Mouse (Mus musculus) MEL (cell line): ENCODE measurements around the gene 1600014C10Rik. TPM values are rescaled to one million over a fixed set of nuclear protein-coding genes. Genes with fewer than 3 reads are reported as not detected.

Experiments used
- DNase-seq: peaks from one replicate; pipeline ENCODE4 v3.0.0; 2011; ENCODE audit warnings: low read depth, low spot score
- H3K27ac ChIP-seq: 2 replicates; pipeline ENCODE4 v1.5.1; 2012; ENCODE audit warnings: low read depth, mild to moderate bottlenecking, control low read depth, low read length, moderate library complexity; ENCODE audit not compliant: control insufficient read depth
- H3K27me3 ChIP-seq, 2 experiments: fragments of 150-350 bp in 1 of 2; sonication (generic) in 1 of 2; 2 replicates each; pipeline ENCODE4 v1.6.1; 2012; ENCODE audit warnings: low read length in 2 of 2, mild to moderate bottlenecking in 2 of 2, improper control_type of control experiment in 1 of 2, moderate library complexity in 1 of 2; ENCODE audit not compliant: insufficient read depth in 2 of 2, control insufficient read depth in 1 of 2
- H3K36me3 ChIP-seq, 2 experiments: 2 replicates each; pipeline ENCODE4 v1.6.1; 2012 to 2014; ENCODE audit warnings: low read length in 2 of 2, improper control_type of control experiment in 1 of 2, inconsistent platforms in 1 of 2, mild to moderate bottlenecking in 1 of 2; ENCODE audit not compliant: insufficient read depth in 2 of 2, control insufficient read depth in 1 of 2
- H3K4me1 ChIP-seq, 2 experiments: fragments of 150-350 bp in 1 of 2; sonication (generic) in 1 of 2; 2 replicates each; pipeline ENCODE4 v1.6.1; 2012; ENCODE audit warnings: low read length in 2 of 2, improper control_type of control experiment in 1 of 2, mild to moderate bottlenecking in 1 of 2; ENCODE audit not compliant: insufficient read depth in 2 of 2, control insufficient read depth in 1 of 2
- H3K4me3 ChIP-seq, 2 experiments: fragments of 150-350 bp in 1 of 2; sonication (generic) in 1 of 2; 2 replicates each; pipeline ENCODE4 v1.5.1; 2012; ENCODE audit warnings: low read depth in 2 of 2, low read length in 2 of 2, mild to moderate bottlenecking in 2 of 2, moderate library complexity in 2 of 2, control low read depth in 1 of 2, improper control_type of control experiment in 1 of 2; ENCODE audit not compliant: control insufficient read depth in 1 of 2, insufficient read depth in 1 of 2
- H3K79me2 ChIP-seq: 2 replicates; pipeline ENCODE4 v1.6.1; 2012; ENCODE audit warnings: mild to moderate bottlenecking, low read length, moderate library complexity; ENCODE audit not compliant: control insufficient read depth, poor library complexity, insufficient read depth
- H3K9ac ChIP-seq: 2 replicates; pipeline ENCODE4 v1.6.1; 2012; ENCODE audit warnings: low read depth, mild to moderate bottlenecking, control low read depth, low read length, moderate library complexity; ENCODE audit not compliant: control insufficient read depth, poor library complexity, severe bottlenecking
- H3K9me3 ChIP-seq: fragments of 150-350 bp; sonication (generic); replicated peaks from 2 replicates; pipeline ENCODE4 v1.6.1; 2012; ENCODE audit warnings: mild to moderate bottlenecking, low read length, improper control_type of control experiment, moderate library complexity; ENCODE audit not compliant: insufficient read depth
- CTCF ChIP-seq, 3 experiments: IDR thresholded peaks in 2 of 3; conservative IDR thresholded peaks in 1 of 3; 2 replicates each; pipeline ENCODE4 v1.5.1; 2011 to 2012; ENCODE audit warnings: low read length in 3 of 3, low read depth in 2 of 3, mild to moderate bottlenecking in 2 of 3, improper control_type of control experiment in 1 of 3, inconsistent platforms in 1 of 3, mixed read lengths in 1 of 3, moderate library complexity in 1 of 3; ENCODE audit not compliant: control insufficient read depth in 1 of 3, insufficient read depth in 1 of 3, poor library complexity in 1 of 3, severe bottlenecking in 1 of 3
- ETS1 ChIP-seq: IDR thresholded peaks from 2 replicates; pipeline ENCODE4 v1.6.1; 2012; ENCODE audit warnings: low read depth, mild to moderate bottlenecking, inconsistent platforms, low read length, improper control_type of control experiment, moderate library complexity
- GATA1 ChIP-seq: IDR thresholded peaks from 2 replicates; pipeline ENCODE4 v1.6.1; 2011; ENCODE audit warnings: low read depth, low read length, improper control_type of control experiment
- JUND ChIP-seq: IDR thresholded peaks from 2 replicates; pipeline ENCODE4 v1.6.1; 2011; ENCODE audit warnings: low read depth, mild to moderate bottlenecking, improper control_type of control experiment, low read length
- MAX ChIP-seq: IDR thresholded peaks from 2 replicates; pipeline ENCODE4 v1.6.1; 2011; ENCODE audit warnings: low read length, improper control_type of control experiment
- MAZ ChIP-seq: IDR thresholded peaks from 2 replicates; pipeline ENCODE4 v1.6.1; 2012; ENCODE audit warnings: low read depth, mild to moderate bottlenecking, inconsistent platforms, low read length, improper control_type of control experiment
- MXI1 ChIP-seq: IDR thresholded peaks from 2 replicates; pipeline ENCODE4 v1.6.1; 2011; ENCODE audit warnings: mild to moderate bottlenecking, low read depth, low read length, improper control_type of control experiment
- MYC ChIP-seq: IDR thresholded peaks from 2 replicates; pipeline ENCODE4 v1.6.1; 2011; ENCODE audit warnings: low read depth, mild to moderate bottlenecking, low read length, improper control_type of control experiment, moderate library complexity
- TBP ChIP-seq: IDR thresholded peaks from 2 replicates; pipeline ENCODE4 v1.8.0; 2011; ENCODE audit warnings: low read depth, low read length, improper control_type of control experiment
- TCF12 ChIP-seq: IDR thresholded peaks from 2 replicates; pipeline ENCODE4 v1.6.1; 2014; ENCODE audit warnings: low read depth, mild to moderate bottlenecking, inconsistent platforms, low read length, improper control_type of control experiment, moderate library complexity
- USF1 ChIP-seq: IDR thresholded peaks from 2 replicates; pipeline ENCODE4 v1.6.1; 2014; ENCODE audit warnings: low read depth, mild to moderate bottlenecking, inconsistent platforms, low read length, improper control_type of control experiment, moderate library complexity
- USF2 ChIP-seq, 2 experiments: IDR thresholded peaks; 2 replicates each; pipeline ENCODE4 v1.6.1; 2011 to 2012; ENCODE audit warnings: improper control_type of control experiment in 2 of 2, low read length in 2 of 2, borderline replicate concordance in 1 of 2, inconsistent platforms in 1 of 2, low read depth in 1 of 2, mild to moderate bottlenecking in 1 of 2; ENCODE audit not compliant: insufficient read depth in 1 of 2
- polyA plus RNA-seq, 2 experiments: library from polyadenylated mRNA; stranded (reverse) in 1 of 2; unstranded in 1 of 2; fragments of >175 nt in 1 of 2; fragments of >200 nt in 1 of 2; gene quantifications; 2 replicates each; pipeline versions ENCODE4 v1.2.1 to v1.2.4; 2012; ENCODE audit warnings: low replicate concordance in 2 of 2, low read depth in 1 of 2; ENCODE audit not compliant: insufficient read length in 2 of 2, insufficient read depth in 1 of 2, missing spikeins in 1 of 2
- total RNA-seq: library from RNA; depleted of rRNA; stranded (reverse); fragments of 300-350 nt; gene quantifications from 2 replicates; pipeline ENCODE4 v1.2.3, GENCODE M21; 2012

Gene 1600014C10Rik
- total and polyA plus RNA-seq, 3 experiments = 10.2 to 14.7 TPM; not detected in 1

DNA sequence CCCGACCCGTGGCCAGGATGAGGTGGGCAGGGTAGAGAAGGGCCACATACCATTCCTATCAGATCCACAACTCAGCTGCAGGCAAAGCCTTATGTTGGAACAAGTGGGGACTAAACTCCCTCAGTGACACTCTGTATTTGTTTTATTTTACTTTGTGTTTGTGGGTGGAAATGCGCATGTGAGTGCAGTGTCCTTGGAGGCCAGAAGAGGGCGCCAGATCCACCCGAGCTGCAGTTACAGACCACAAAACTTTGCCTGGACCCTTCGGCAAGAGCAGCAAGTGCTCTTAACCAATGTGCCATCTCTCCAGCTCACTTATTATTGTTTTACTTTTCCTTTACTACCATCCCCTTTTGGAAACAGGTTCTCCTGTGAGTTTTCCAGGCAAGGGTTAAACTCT lies 35.5 kb upstream of the 1600014C10Rik start:
- H3K9me3 ChIP-seq = no peaks in the 10 kb centered on the region
- no peak overlapping the region for H3K27ac ChIP-seq
- no peaks in the 10 kb centered on the region for H3K79me2 ChIP-seq
- no peaks in the 10 kb centered on the region; a peak in 2 of 4 replicates for H3K27me3 ChIP-seq
- no peaks in the 10 kb centered on the region for H3K36me3 ChIP-seq
- no peak overlapping the region for H3K9ac ChIP-seq
- TF ChIP-seq USF1 (no peak), CTCF (IDR thresholded peaks at IDR 0.05 in 2 of 3, conservative IDR thresholded peaks at IDR 0.05 in 1 of 3; ENCODE audit: control insufficient read depth in 1 of 3, insufficient read depth in 1 of 3, low read depth in 2 of 3, low read length in 3 of 3, poor library complexity in 1 of 3, severe bottlenecking in 1 of 3) (peak; percentile 21 to 39 (median 32); a peak in 4 of 6 replicates)
- H3K4me3 ChIP-seq = no peak overlapping the region
- no peaks in the 10 kb centered on the region for H3K4me1 ChIP-seq
- DNase-seq = no peak

DNA sequence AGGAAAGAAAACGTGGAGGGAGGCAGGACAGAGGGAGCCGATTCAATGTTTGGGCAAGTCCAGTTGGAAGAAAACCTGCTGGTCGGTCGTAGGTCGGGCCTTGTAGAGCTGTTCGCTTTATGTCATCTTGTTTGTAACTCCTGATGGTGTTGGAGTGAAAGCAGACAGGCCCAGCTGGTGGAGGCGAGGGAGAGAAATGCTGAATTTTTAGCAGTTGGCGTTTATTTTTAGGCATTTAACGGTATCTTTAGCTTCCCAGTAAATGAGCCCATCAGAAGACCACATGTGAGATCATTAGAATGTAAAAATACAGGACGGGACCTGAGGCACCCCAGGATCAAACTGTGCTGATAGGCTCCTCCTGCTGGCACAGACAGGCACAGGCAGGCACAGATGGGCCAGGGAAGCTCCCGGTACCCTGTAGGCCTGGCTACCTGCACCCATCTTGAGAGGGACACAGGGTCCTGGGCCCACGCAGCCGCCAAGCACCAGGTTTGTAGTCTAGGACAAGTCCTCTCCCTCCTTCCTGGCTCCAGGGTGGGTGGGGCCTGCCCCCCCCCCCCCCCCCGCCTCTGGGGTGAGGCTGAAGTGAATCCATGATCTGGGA lies 31.2 kb upstream of the 1600014C10Rik start:
- H3K36me3 ChIP-seq = peaks cover 0 to 7% of the 10 kb centered on the region in 2 experiments; a peak in 2 of 4 replicates
- DNase-seq = no peak
- TF ChIP-seq MXI1 = no peak
- no peak for TF ChIP-seq ETS1
- TF ChIP-seq TBP = no peak

DNA sequence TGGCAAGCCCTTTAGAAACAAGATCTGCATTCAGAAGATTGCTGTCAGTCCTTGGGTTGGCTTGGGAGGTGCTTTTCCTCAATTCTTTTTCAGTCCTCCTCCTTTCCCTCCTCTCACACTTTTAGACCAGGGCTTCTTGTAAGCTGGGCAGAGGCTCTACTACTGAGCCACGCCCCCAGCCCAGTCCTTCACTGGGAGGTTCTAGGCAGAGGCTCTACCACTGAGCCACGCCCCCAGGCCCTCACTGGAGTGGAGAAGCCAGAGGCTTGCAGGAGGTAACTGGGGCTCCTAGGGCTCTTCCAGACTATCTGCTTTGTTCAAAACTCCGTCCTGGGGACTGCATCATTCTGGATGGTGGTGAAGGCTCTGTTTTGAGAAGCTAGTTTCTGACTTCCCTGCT lies 30.4 kb upstream of the 1600014C10Rik start:
- Histone ChIP-seq H3K4me1 (peaks cover 0 to 7% of the 10 kb centered on the region in 2 experiments; a peak in 2 of 4 replicates), H3K79me2 (no peaks in the 10 kb centered on the region), H3K4me3 (no peak overlapping the region), H3K9ac (no peak overlapping the region), H3K36me3 (peaks cover 0 to 7% of the 10 kb centered on the region in 2 experiments; a peak in 2 of 4 replicates), H3K27ac (no peak overlapping the region), H3K9me3 (no peaks in the 10 kb centered on the region), H3K27me3 (no peaks in the 10 kb centered on the region; a peak in 1 of 4 replicates)
- peak; percentile 11 for DNase-seq
- TF ChIP-seq MYC (no peak), GATA1 (no peak), CTCF (IDR thresholded peaks at IDR 0.05 in 2 of 3, conservative IDR thresholded peaks at IDR 0.05 in 1 of 3; ENCODE audit: control insufficient read depth in 1 of 3, insufficient read depth in 1 of 3, low read depth in 2 of 3, low read length in 3 of 3, poor library complexity in 1 of 3, severe bottlenecking in 1 of 3) (no peak), JUND (no peak), USF2 (IDR thresholded peaks at IDR 0.05; ENCODE audit: borderline replicate concordance in 1 of 2, insufficient read depth in 1 of 2, low read depth in 1 of 2, low read length in 2 of 2) (no peak), MAZ (no peak), TCF12 (no peak), MAX (no peak)

More for the DNA sequence above, 31.2 kb upstream of the 1600014C10Rik start:
- H3K4me1 ChIP-seq = peaks cover 0 to 7% of the 10 kb centered on the region in 2 experiments; a peak in 2 of 4 replicates
- no peak overlapping the region for H3K4me3 ChIP-seq
- no peaks in the 10 kb centered on the region; a peak in 1 of 4 replicates for H3K27me3 ChIP-seq
- no peak overlapping the region for H3K9ac ChIP-seq
- H3K9me3 ChIP-seq = no peaks in the 10 kb centered on the region
- no peaks in the 10 kb centered on the region for H3K79me2 ChIP-seq
- H3K27ac ChIP-seq = no peak overlapping the region
